Mouse (Mus musculus): Measurements from ENCODE around the gene Ddb2. TPM values are rescaled to one million over a fixed set of nuclear protein-coding genes. Genes with fewer than 3 reads are reported as not detected.

Ddb2 gene
- total RNA-seq, 2 experiments from 2014 or later, result 9.9 to 22.8 TPM

- ATAC-seq (replicated peaks; ENCODE audit: poor library complexity, severe bottlenecking), result peak; percentile 65
Observed at GRCm38 (mm10) chr2:91256256-91257125, 19.7 kb upstream of the Ddb2 start.

- ATAC-seq (replicated peaks; ENCODE audit: poor library complexity, severe bottlenecking), result peak; percentile 34
Observed at GRCm38 (mm10) chr2:91255661-91256150, 18.9 kb upstream of the Ddb2 start, which contains the start of gene Pacsin3. TSS of gene Pacsin3 (plus strand) at chr2:91255954.

- no peak for ATAC-seq (replicated peaks; ENCODE audit: poor library complexity, severe bottlenecking)
Observed at GRCm38 (mm10) chr2:91254725-91255380, 18.1 kb upstream of the Ddb2 start.

GRCm38 (mm10) chr2:91252512-91252911 is 15.7 kb upstream of the Ddb2 start:
- no peak for ATAC-seq (replicated peaks; ENCODE audit: poor library complexity, severe bottlenecking)

GRCm38 (mm10) chr2:91252001-91252400 is 15.2 kb upstream of the Ddb2 start:
- ATAC-seq (replicated peaks; ENCODE audit: poor library complexity, severe bottlenecking), result no peak

- ATAC-seq (replicated peaks; ENCODE audit: poor library complexity, severe bottlenecking), result no peak
Observed at GRCm38 (mm10) chr2:91248366-91248765, 11.6 kb upstream of the Ddb2 start.

- no peak for ATAC-seq (replicated peaks; ENCODE audit: poor library complexity, severe bottlenecking)
Observed at GRCm38 (mm10) chr2:91244557-91245228, 7.9 kb upstream of the Ddb2 start.

GRCm38 (mm10) chr2:91243416-91243815 is 6.6 kb upstream of the Ddb2 start:
- no peak for ATAC-seq (replicated peaks; ENCODE audit: poor library complexity, severe bottlenecking)

GRCm38 (mm10) chr2:91242547-91242946 is 5.8 kb upstream of the Ddb2 start:
- ATAC-seq (replicated peaks; ENCODE audit: poor library complexity, severe bottlenecking), result peak; percentile 55

GRCm38 (mm10) chr2:91237511-91238080 is 814 bp upstream of the Ddb2 start:
- ATAC-seq (replicated peaks; ENCODE audit: poor library complexity, severe bottlenecking), result peak; percentile 21; the same call in 1 of the 2 replicates

- ATAC-seq (replicated peaks; ENCODE audit: poor library complexity, severe bottlenecking), result no peak
Observed at GRCm38 (mm10) chr2:91229735-91230134, 7.0 kb downstream of the Ddb2 start.

- ATAC-seq (replicated peaks; ENCODE audit: poor library complexity, severe bottlenecking), result no peak
Observed at GRCm38 (mm10) chr2:91223614-91224013, 13.2 kb downstream of the Ddb2 start.

GRCm38 (mm10) chr2:91220501-91220900 is 16.3 kb downstream of the Ddb2 start:
- no peak for ATAC-seq (replicated peaks; ENCODE audit: poor library complexity, severe bottlenecking)

GRCm38 (mm10) chr2:91217032-91217431 is 19.8 kb downstream of the Ddb2 start:
- no peak for ATAC-seq (replicated peaks; ENCODE audit: poor library complexity, severe bottlenecking)

- ATAC-seq (replicated peaks; ENCODE audit: poor library complexity, severe bottlenecking), result no peak
Observed at GRCm38 (mm10) chr2:91213311-91213710, 23.5 kb downstream of the Ddb2 start.

- ATAC-seq (replicated peaks; ENCODE audit: poor library complexity, severe bottlenecking), result no peak
Observed at GRCm38 (mm10) chr2:91206254-91206775, 30.5 kb downstream of the Ddb2 start.

GRCm38 (mm10) chr2:91202972-91203656 is 33.7 kb downstream of the Ddb2 start:
- no peak for ATAC-seq (replicated peaks; ENCODE audit: poor library complexity, severe bottlenecking)

GRCm38 (mm10) chr2:91202222-91202971 is 34.4 kb downstream of the Ddb2 start, which contains the start of the genes Nr1h3 and Acp2:
TSS of gene Nr1h3 (minus strand) at chr2:91202834.
TSS of gene Acp2 (plus strand) at chr2:91202885.
- peak; percentile 97 for ATAC-seq (replicated peaks; ENCODE audit: poor library complexity, severe bottlenecking)

GRCm38 (mm10) chr2:91198888-91199287 is 37.9 kb downstream of the Ddb2 start:
- no peak for ATAC-seq (replicated peaks; ENCODE audit: poor library complexity, severe bottlenecking)

All from granulocyte monocyte progenitor cell, adult 5-6 weeks (primary cell).